Mouse (Mus musculus) heart, embryonic 12.5 days (tissue): Measurements from ENCODE around the gene Crhr1. TPM values are rescaled to one million over a fixed set of nuclear protein-coding genes. Genes with fewer than 3 reads are reported as not detected.

ENCODE experiments used
- ATAC-seq: fragments of 200-750 bp; cut with Nextera tagmentation; 2 replicates; pipeline ENCODE4 v1.8.0; 2017; ENCODE audit warnings: moderate TSS enrichment, moderate library complexity; ENCODE audit not compliant: insufficient number of reproducible peaks, low FRiP score
- H3K27ac ChIP-seq: fragments of 300-500 bp; sonication (generic); 2 replicates; pipeline ENCODE4 v1.5.1; 2016; ENCODE audit warnings: mild to moderate bottlenecking, moderate library complexity; ENCODE audit not compliant: poor library complexity, severe bottlenecking
- H3K27me3 ChIP-seq: fragments of 300-500 bp; sonication (generic); replicated peaks from 2 replicates; pipeline ENCODE4 v1.6.1; 2016; ENCODE audit warnings: mild to moderate bottlenecking, moderate library complexity
- H3K36me3 ChIP-seq: fragments of 300-500 bp; sonication (generic); 2 replicates; pipeline ENCODE4 v1.6.1; 2016; ENCODE audit warnings: mild to moderate bottlenecking, moderate library complexity
- H3K4me1 ChIP-seq: fragments of 300-500 bp; sonication (generic); replicated peaks from 2 replicates; pipeline ENCODE4 v1.6.1; 2016; ENCODE audit warnings: mild to moderate bottlenecking
- H3K4me2 ChIP-seq: fragments of 300-500 bp; sonication (generic); 2 replicates; pipeline ENCODE4 v1.6.1; 2016; ENCODE audit warnings: mild to moderate bottlenecking, moderate library complexity
- H3K4me3 ChIP-seq: fragments of 300-500 bp; sonication (generic); 2 replicates; pipeline ENCODE4 v1.5.1; 2016; ENCODE audit warnings: mild to moderate bottlenecking
- H3K9ac ChIP-seq: fragments of 300-500 bp; sonication (generic); 2 replicates; pipeline ENCODE4 v1.6.1; 2016; ENCODE audit warnings: mild to moderate bottlenecking, moderate library complexity
- H3K9me3 ChIP-seq: fragments of 300-500 bp; sonication (generic); replicated peaks from 2 replicates; pipeline ENCODE4 v1.6.1; 2016; ENCODE audit warnings: mild to moderate bottlenecking, moderate library complexity
- WGBS: fragments of 180-500 bp; shearing (Covaris S2); methylation state at CpG from one replicate; pipeline ENCODE4 v1.1.7; 2016; 5-methylcytosine and 5-hydroxymethylcytosine counted together
- polyA plus RNA-seq: library from polyadenylated mRNA; unstranded; fragments of >200 nt; fragmentation: Nextera tagmentation; extraction: Ambion mirVana; gene quantifications from 2 replicates; pipeline ENCODE4 v1.2.1, GENCODE M21; 2016

Crhr1 gene
- polyA plus RNA-seq, 1 experiment from 2014 or later, result not detected

GRCm38 (mm10) chr11:104110366-104110765 lies 22.3 kb upstream of the Crhr1 start:
- no peak overlapping the region for H3K4me2 ChIP-seq
- H3K4me3 ChIP-seq, result no peak overlapping the region
- 72% methylated on average over 1 of the region's 1 CpGs for WGBS

GRCm38 (mm10) chr11:104111851-104112250 lies 20.8 kb upstream of the Crhr1 start:
- no peak for ATAC-seq
- Histone ChIP-seq H3K9ac (no peak overlapping the region), H3K4me3 (no peak overlapping the region), H3K4me1 (no peaks in the 10 kb centered on the region; the same call in 1 of the 2 replicates), H3K9me3 (no peaks in the 10 kb centered on the region), H3K4me2 (no peak overlapping the region), H3K27ac (no peak overlapping the region), H3K27me3 (0 out of 2 replicates have a peak, but pooled peaks cover 5% of the 10 kb centered on the region), H3K36me3 (no peaks in the 10 kb centered on the region)
- WGBS, result 63% methylated on average over 11 of the region's 11 CpGs

More at GRCm38 (mm10) chr11:104110366-104110765, 22.3 kb upstream of the Crhr1 start:
- ATAC-seq, result no peak
- Histone ChIP-seq H3K4me1 (no peaks in the 10 kb centered on the region; the same call in 1 of the 2 replicates), H3K36me3 (no peaks in the 10 kb centered on the region), H3K9me3 (no peaks in the 10 kb centered on the region), H3K27ac (no peak overlapping the region), H3K9ac (no peak overlapping the region), H3K27me3 (0 out of 2 replicates have a peak, but pooled peaks cover 11% of the 10 kb centered on the region)

DNA sequence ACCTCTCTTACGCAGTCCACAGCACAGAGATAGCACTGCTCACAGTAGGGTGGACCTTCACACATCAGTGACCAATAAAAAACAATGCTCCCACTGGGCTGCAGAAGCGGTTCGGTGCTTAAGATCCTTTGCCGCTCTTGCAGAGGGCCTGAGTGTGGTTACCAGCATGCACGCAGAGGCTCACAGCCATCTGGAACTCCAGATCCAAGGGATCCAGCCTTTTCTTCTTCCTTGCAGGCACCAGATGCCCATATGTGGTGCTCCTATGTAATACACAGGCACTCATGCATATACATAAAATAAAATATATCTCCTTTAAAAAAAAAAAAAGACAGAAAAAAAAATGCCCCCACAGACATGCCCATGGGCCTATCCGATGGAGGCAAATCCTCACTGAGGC lies 19.0 kb upstream of the Crhr1 start:
- ATAC-seq, result no peak
- Histone ChIP-seq H3K27ac (no peak overlapping the region), H3K9me3 (no peaks in the 10 kb centered on the region), H3K4me2 (no peak overlapping the region), H3K9ac (no peak overlapping the region), H3K27me3 (no peaks in the 10 kb centered on the region), H3K36me3 (no peaks in the 10 kb centered on the region), H3K4me1 (no peaks in the 10 kb centered on the region; the same call in 1 of the 2 replicates), H3K4me3 (no peak overlapping the region)
- WGBS, result 80% methylated on average over 6 of the region's 6 CpGs

GRCm38 (mm10) chr11:104114690-104115089 lies 18.0 kb upstream of the Crhr1 start:
- no peak overlapping the region for H3K27ac ChIP-seq
- no peak overlapping the region for H3K9ac ChIP-seq
- H3K36me3 ChIP-seq, result no peaks in the 10 kb centered on the region
- WGBS, result 3% methylated on average over 7 of the region's 7 CpGs
- no peak overlapping the region for H3K4me2 ChIP-seq
- no peak overlapping the region for H3K4me3 ChIP-seq
- no peaks in the 10 kb centered on the region; the same call in 1 of the 2 replicates for H3K4me1 ChIP-seq
- no peaks in the 10 kb centered on the region for H3K9me3 ChIP-seq
- ATAC-seq, result peak; percentile 72
- no peaks in the 10 kb centered on the region for H3K27me3 ChIP-seq

DNA sequence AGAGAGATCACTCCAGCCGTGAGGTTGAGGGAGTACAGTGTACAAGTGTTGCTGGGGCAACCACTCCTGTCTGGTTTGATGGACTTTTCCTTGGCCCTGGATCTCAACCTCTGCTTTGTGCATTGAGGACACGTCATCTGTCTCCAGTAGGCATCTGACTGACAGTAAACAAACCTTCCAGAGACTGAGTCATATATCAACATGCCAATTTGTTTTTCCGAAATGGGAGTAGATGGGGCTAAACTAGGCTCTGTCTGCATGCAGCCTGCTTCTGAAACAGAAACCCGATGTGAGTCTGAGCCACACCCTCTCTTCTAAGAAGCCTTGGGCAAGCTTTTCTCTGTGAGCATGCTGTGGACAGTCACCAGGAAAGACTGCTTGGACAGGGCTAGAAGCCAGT lies 14.3 kb upstream of the Crhr1 start:
- H3K9me3 ChIP-seq, result no peaks in the 10 kb centered on the region
- no peak overlapping the region for H3K4me2 ChIP-seq
- no peak overlapping the region for H3K27ac ChIP-seq
- no peak overlapping the region for H3K4me3 ChIP-seq
- H3K36me3 ChIP-seq, result no peaks in the 10 kb centered on the region
- no peaks in the 10 kb centered on the region; the same call in 1 of the 2 replicates for H3K4me1 ChIP-seq
- ATAC-seq, result no peak
- 64% methylated on average over 4 of the region's 4 CpGs for WGBS
- no peak overlapping the region for H3K9ac ChIP-seq
- no peaks in the 10 kb centered on the region for H3K27me3 ChIP-seq

DNA sequence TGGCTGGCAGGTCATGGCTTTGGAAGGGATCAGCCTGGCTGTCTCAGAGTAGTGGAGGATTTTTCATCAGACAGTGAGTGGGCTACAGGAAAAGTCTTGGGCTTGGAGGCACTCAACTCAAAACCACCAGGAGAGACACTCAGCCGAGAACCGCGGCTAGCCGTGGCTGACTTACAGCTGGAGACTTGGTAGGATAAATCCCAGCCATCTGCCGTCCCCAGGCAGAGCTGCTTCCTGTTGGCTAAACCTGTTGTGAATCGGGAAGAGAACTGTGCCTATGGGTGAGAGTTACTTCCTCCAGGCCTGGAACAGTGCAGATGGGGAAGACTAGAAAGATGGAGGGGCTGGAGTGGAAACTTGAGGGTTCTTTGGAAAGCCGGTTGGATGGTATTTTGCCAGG lies 9.7 kb upstream of the Crhr1 start:
- no peak overlapping the region for H3K9ac ChIP-seq
- no peak overlapping the region for H3K4me2 ChIP-seq
- H3K27ac ChIP-seq, result no peak overlapping the region
- no peaks in the 10 kb centered on the region for H3K4me1 ChIP-seq
- H3K36me3 ChIP-seq, result no peaks in the 10 kb centered on the region
- H3K27me3 ChIP-seq, result peaks cover 11% of the 10 kb centered on the region; the same call in 1 of the 2 replicates
- no peaks in the 10 kb centered on the region for H3K9me3 ChIP-seq
- H3K4me3 ChIP-seq, result no peak overlapping the region
- 60% methylated on average over 7 of the region's 7 CpGs for WGBS
- no peak for ATAC-seq

- WGBS, result 77% methylated on average over 10 of the region's 10 CpGs
- Histone ChIP-seq H3K36me3 (no peaks in the 10 kb centered on the region), H3K27ac (no peak overlapping the region)
Measured at GRCm38 (mm10) chr11:104123479-104123878, 9.2 kb upstream of the Crhr1 start.

DNA sequence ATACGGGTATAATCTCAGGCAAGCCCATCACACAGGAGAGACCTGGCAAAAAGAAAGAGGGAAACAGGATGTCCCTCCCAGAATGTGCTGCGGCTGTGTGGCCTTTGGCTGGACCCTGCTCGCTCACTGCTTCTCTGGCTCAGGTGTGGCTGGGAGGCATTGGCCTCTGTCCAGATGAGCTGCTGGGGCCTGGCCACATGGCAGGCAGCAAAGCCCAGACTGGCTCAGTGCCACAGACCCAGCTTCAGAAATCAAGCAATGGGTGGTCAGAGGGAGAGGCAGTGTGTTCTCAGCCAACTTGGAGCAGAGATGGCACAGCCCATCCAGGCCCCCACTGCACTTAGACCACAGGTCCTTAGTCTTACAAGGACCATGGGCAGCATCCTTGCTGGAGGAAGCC lies 8.1 kb upstream of the Crhr1 start:
- no peaks in the 10 kb centered on the region for H3K9me3 ChIP-seq
- no peaks in the 10 kb centered on the region for H3K36me3 ChIP-seq
- H3K4me3 ChIP-seq, result no peak overlapping the region
- no peak overlapping the region for H3K27ac ChIP-seq
- no peak overlapping the region for H3K9ac ChIP-seq
- H3K4me1 ChIP-seq, result no peaks in the 10 kb centered on the region
- 79% methylated on average over 3 of the region's 3 CpGs for WGBS
- peaks cover 23% of the 10 kb centered on the region for H3K27me3 ChIP-seq
- no peak overlapping the region for H3K4me2 ChIP-seq
- ATAC-seq, result no peak

More at GRCm38 (mm10) chr11:104123479-104123878, 9.2 kb upstream of the Crhr1 start:
- Histone ChIP-seq H3K9ac (no peak overlapping the region), H3K4me3 (no peak overlapping the region), H3K4me2 (no peak overlapping the region), H3K9me3 (no peaks in the 10 kb centered on the region), H3K4me1 (no peaks in the 10 kb centered on the region), H3K27me3 (peaks cover 15% of the 10 kb centered on the region; the same call in 1 of the 2 replicates)
- ATAC-seq, result no peak

DNA sequence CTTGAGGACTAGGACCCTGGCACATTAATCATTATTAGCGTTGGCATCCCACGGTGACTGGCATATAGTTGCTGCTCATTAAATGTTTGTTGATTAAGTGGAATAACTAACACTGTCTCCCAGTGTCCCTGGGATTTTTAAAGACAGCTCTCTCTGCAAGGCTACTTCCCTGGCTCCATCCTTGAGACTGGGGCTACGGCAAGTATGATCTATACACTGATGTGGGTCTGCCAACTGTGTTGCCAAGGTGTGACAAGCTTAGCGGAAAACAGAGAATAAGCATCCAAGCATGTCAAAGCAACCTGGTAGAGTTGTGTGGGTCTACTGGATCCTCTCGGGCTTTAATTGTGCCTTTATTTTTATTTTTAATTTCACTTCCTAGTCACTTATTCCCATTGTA lies 3.2 kb upstream of the Crhr1 start:
- H3K9me3 ChIP-seq, result no peaks in the 10 kb centered on the region
- H3K27ac ChIP-seq, result no peak overlapping the region
- no peak overlapping the region for H3K4me3 ChIP-seq
- H3K27me3 ChIP-seq, result peaks cover 72% of the 10 kb centered on the region
- no peaks in the 10 kb centered on the region for H3K36me3 ChIP-seq
- 73% methylated on average over 5 of the region's 5 CpGs for WGBS
- H3K4me1 ChIP-seq, result peaks cover 21% of the 10 kb centered on the region
- no peak overlapping the region for H3K4me2 ChIP-seq
- H3K9ac ChIP-seq, result no peak overlapping the region
- ATAC-seq, result no peak

DNA sequence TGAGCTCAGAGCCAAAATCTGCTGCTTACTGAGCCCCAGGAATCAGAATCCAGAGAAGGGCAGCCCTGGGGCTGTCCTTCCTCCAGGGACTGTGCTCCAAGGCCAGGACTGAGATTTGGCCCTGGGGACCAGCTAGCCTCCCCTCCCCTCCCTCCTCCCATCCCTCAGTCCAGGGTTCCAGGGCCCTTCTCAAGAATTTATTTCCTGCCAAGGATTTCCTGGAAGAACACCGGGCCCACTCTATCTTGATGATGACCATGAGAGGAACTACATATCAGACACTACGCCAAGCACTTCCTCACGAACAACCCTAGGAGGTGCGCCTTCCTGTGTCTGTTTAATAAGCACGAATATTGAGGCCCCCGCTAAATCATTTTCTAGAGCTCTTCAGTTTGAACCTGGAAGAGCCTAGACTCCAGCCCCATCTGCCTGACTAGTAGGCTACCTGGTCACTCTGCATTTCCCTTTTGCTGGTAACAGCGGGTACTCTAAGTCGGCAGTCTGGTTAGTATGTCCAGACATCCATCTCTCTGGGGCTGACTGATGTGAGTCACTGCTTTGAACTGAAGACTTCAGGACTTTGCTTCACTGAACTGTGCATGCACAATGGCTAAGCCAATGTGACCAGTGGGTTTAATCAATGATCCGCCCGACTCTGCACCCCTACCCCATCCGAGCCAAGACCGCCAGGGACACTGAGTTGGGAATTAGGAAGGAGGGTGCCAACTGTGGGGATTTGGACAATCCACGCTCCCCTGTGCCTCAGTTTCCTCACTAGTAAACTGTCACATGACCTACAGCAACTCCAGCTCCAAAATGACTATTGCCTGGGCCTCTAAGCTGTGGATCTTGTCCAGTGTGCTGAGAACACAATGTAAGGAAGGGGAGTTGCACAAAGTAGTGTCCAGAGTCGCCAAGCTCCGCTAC lies 1.7 kb upstream of the Crhr1 start:
- 59% methylated on average over 15 of the region's 15 CpGs for WGBS
- no peaks in the 10 kb centered on the region for H3K36me3 ChIP-seq
- ATAC-seq, result no peak
- no peak overlapping the region for H3K4me3 ChIP-seq
- H3K27ac ChIP-seq, result no peak overlapping the region
- no peak overlapping the region for H3K4me2 ChIP-seq
- H3K27me3 ChIP-seq, result peaks cover 83% of the 10 kb centered on the region
- peaks cover 21% of the 10 kb centered on the region for H3K4me1 ChIP-seq
- H3K9ac ChIP-seq, result no peak overlapping the region
- H3K9me3 ChIP-seq, result no peaks in the 10 kb centered on the region

- Histone ChIP-seq H3K4me1 (peaks cover 21% of the 10 kb centered on the region), H3K27ac (no peak overlapping the region), H3K9ac (no peak overlapping the region), H3K27me3 (peaks cover 85% of the 10 kb centered on the region), H3K36me3 (no peaks in the 10 kb centered on the region), H3K4me3 (peak overlapping the region; percentile 51), H3K9me3 (no peaks in the 10 kb centered on the region), H3K4me2 (peak overlapping the region; percentile 88)
- under 1% methylated on average over 21 of the region's 21 CpGs for WGBS
- ATAC-seq, result no peak
Measured at GRCm38 (mm10) chr11:104131756-104132155, 899 bp upstream of the Crhr1 start.
